In the genomic region with DNA sequence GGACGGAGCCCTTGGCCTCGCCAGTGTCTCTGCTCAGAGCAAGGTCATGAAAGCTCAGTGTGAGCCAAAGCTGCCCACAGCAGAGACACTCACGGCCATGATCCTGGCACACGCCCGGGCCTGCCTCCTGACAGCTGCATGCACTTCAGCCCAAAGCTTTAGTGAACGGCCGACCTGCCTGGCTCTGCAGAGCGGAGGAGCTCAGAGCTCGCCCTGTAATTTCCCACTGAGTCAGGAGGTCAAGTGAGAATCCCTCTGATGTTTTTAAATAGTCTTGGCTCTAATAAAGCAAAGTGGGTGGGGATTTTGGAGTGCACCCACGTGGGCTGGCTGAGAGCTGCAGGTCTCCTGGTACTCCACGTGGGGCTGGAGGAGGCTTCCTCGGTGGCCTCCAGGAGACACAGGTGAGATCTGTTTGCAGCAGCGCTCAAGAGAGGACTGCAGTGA, we compare ENCODE assay signal across 9 mouse cellular contexts. TPM values are rescaled to one million over a fixed set of nuclear protein-coding genes. Genes with fewer than 3 reads are reported as not detected.
A peak's percentile ranks its signal among the peaks of the same experiment; 100 is the strongest.
DNase-seq lines count a peak whose midpoint lies in the region; ATAC-seq and TF ChIP-seq lines count a peak whose summit lies in the region.
"Had no signal": no experiment of that assay in that cellular context is flagged by ENCODE, and none has a peak within 500 bp of the region (broad histone marks: within the 10 kb centered on the region; RNA-seq: fewer than 3 reads in every experiment).

No protein-coding gene starts in this region.

- DNase-seq in stomach, postnatal 0 days (ENCODE audit: low spot score): no peak
- DNase-seq in lung, embryonic 14.5 days: peak; percentile 62
- DNase-seq in spleen, adult 18-20 months: no peak

- 22% methylated on average over 13 of the region's 13 CpGs for WGBS in stomach, embryonic 14.5 days
- WGBS in stomach, postnatal 0 days: 22% methylated on average over 13 of the region's 13 CpGs
- 27% methylated on average over 13 of the region's 13 CpGs for WGBS in embryonic facial prominence, embryonic 15.5 days
- 29% methylated on average over 13 of the region's 13 CpGs for WGBS in heart, embryonic 14.5 days
- 16% methylated on average over 13 of the region's 13 CpGs for WGBS in lung, embryonic 14.5 days
- 25% methylated on average over 13 of the region's 13 CpGs for WGBS in stomach, embryonic 15.5 days
- 56% methylated on average over 13 of the region's 13 CpGs for WGBS in liver, embryonic 12.5 days (ENCODE audit: insufficient replicate concordance)

- peak; percentile 61; the same call in 1 of the 2 replicates for ATAC-seq in stomach, embryonic 14.5 days (ENCODE audit: insufficient number of reproducible peaks, insufficient read depth, low FRiP score, low read depth)
- ATAC-seq in stomach, postnatal 0 days (ENCODE audit: low FRiP score, low TSS enrichment): no peak
- peak; percentile 77; the same call in 1 of the 2 replicates for ATAC-seq in embryonic facial prominence, embryonic 15.5 days (ENCODE audit: insufficient number of reproducible peaks, low FRiP score, low TSS enrichment, low read depth)
- peak; percentile 84 for ATAC-seq in heart, embryonic 14.5 days (ENCODE audit: insufficient number of reproducible peaks, insufficient read depth, low FRiP score, low read depth)
- peak; percentile 75; the same call in 1 of the 2 replicates for ATAC-seq in lung, embryonic 14.5 days (ENCODE audit: insufficient read depth)
- ATAC-seq in stomach, embryonic 15.5 days (ENCODE audit: insufficient read depth, low FRiP score, low read depth): peak; percentile 65; the same call in 1 of the 2 replicates
- ATAC-seq in liver, embryonic 12.5 days: no peak

- TF ChIP-seq EP300 in stomach, postnatal 0 days (optimal IDR thresholded peaks at IDR 0.05): no peak

- no peak overlapping the region for H3K4me2 ChIP-seq in stomach, embryonic 14.5 days (replicated peaks; ENCODE audit: low read depth, low read length)
- H3K4me2 ChIP-seq in stomach, postnatal 0 days (replicated peaks; ENCODE audit: low read depth): no peak overlapping the region
- no peak overlapping the region; the same call in 1 of the 2 replicates for H3K4me2 ChIP-seq in embryonic facial prominence, embryonic 15.5 days (replicated peaks)
- peak overlapping the region; percentile 37 for H3K4me2 ChIP-seq in heart, embryonic 14.5 days (ENCODE audit: low read length)
- no peak overlapping the region for H3K4me2 ChIP-seq in lung, embryonic 14.5 days
- no peak overlapping the region for H3K4me2 ChIP-seq in stomach, embryonic 15.5 days
- no peak overlapping the region for H3K4me2 ChIP-seq in liver, embryonic 12.5 days

- H3K9me3 ChIP-seq in stomach, embryonic 14.5 days (ENCODE audit: control insufficient read depth, low read depth, low read length): no peaks in the 10 kb centered on the region
- no peaks in the 10 kb centered on the region for H3K9me3 ChIP-seq in stomach, postnatal 0 days (ENCODE audit: control insufficient read depth, low read length)
- H3K9me3 ChIP-seq in embryonic facial prominence, embryonic 15.5 days (replicated peaks): no peaks in the 10 kb centered on the region
- no peaks in the 10 kb centered on the region for H3K9me3 ChIP-seq in heart, embryonic 14.5 days (ENCODE audit: control insufficient read depth, low read length)
- H3K9me3 ChIP-seq in lung, embryonic 14.5 days (ENCODE audit: low read depth, low read length): no peaks in the 10 kb centered on the region
- H3K9me3 ChIP-seq in stomach, embryonic 15.5 days: no peaks in the 10 kb centered on the region
- H3K9me3 ChIP-seq in liver, embryonic 12.5 days (replicated peaks): no peaks in the 10 kb centered on the region

- no peak overlapping the region for H3K27ac ChIP-seq in stomach, embryonic 14.5 days (ENCODE audit: low read length)
- no peak overlapping the region for H3K27ac ChIP-seq in stomach, postnatal 0 days (replicated peaks)
- H3K27ac ChIP-seq in embryonic facial prominence, embryonic 15.5 days (replicated peaks): no peak overlapping the region
- peak overlapping the region; percentile 55 to 57 for H3K27ac ChIP-seq in heart, embryonic 14.5 days (replicated peaks in 1 of 2; ENCODE audit: control insufficient read depth in 1 of 2, insufficient read depth in 1 of 2, low read depth in 2 of 2, low read length in 2 of 2)
- no peak overlapping the region for H3K27ac ChIP-seq in lung, embryonic 14.5 days (ENCODE audit: low read depth)
- H3K27ac ChIP-seq in stomach, embryonic 15.5 days: no peak overlapping the region
- no peak overlapping the region for H3K27ac ChIP-seq in liver, embryonic 12.5 days

- no peak overlapping the region for H3K4me3 ChIP-seq in stomach, embryonic 14.5 days (ENCODE audit: low read depth, low read length)
- H3K4me3 ChIP-seq in stomach, postnatal 0 days (ENCODE audit: low read depth, low read length): no peak overlapping the region
- no peak overlapping the region for H3K4me3 ChIP-seq in embryonic facial prominence, embryonic 15.5 days (replicated peaks)
- no peak overlapping the region for H3K4me3 ChIP-seq in heart, embryonic 14.5 days (ENCODE audit: control insufficient read depth in 1 of 2, insufficient read depth in 1 of 2, low read depth in 1 of 2, low read length in 2 of 2)
- H3K4me3 ChIP-seq in lung, embryonic 14.5 days (ENCODE audit: low read depth, low read length): no peak overlapping the region
- H3K4me3 ChIP-seq in stomach, embryonic 15.5 days (replicated peaks): no peak overlapping the region
- no peak overlapping the region for H3K4me3 ChIP-seq in liver, embryonic 12.5 days

- no peak overlapping the region for H3K9ac ChIP-seq in stomach, embryonic 14.5 days (replicated peaks; ENCODE audit: low read depth, low read length)
- H3K9ac ChIP-seq in stomach, postnatal 0 days (ENCODE audit: low read length): no peak overlapping the region
- H3K9ac ChIP-seq in embryonic facial prominence, embryonic 15.5 days: no peak overlapping the region
- H3K9ac ChIP-seq in heart, embryonic 14.5 days (ENCODE audit: low read length): no peak overlapping the region
- no peak overlapping the region for H3K9ac ChIP-seq in lung, embryonic 14.5 days
- H3K9ac ChIP-seq in stomach, embryonic 15.5 days: no peak overlapping the region
- no peak overlapping the region for H3K9ac ChIP-seq in liver, embryonic 12.5 days

- no peak for TF ChIP-seq CTCF in stomach, postnatal 0 days (IDR thresholded peaks at IDR 0.05; ENCODE audit: low read depth)
- TF ChIP-seq CTCF in lung, embryonic 14.5 days (IDR thresholded peaks at IDR 0.05; ENCODE audit: low read depth): no peak

- no peaks in the 10 kb centered on the region for H3K4me1 ChIP-seq in stomach, embryonic 14.5 days (ENCODE audit: control insufficient read depth, insufficient read depth, low read length)
- H3K4me1 ChIP-seq in stomach, postnatal 0 days (replicated peaks; ENCODE audit: control insufficient read depth, insufficient read depth): no peaks in the 10 kb centered on the region
- peaks cover 6% of the 10 kb centered on the region; the same call in 1 of the 2 replicates for H3K4me1 ChIP-seq in embryonic facial prominence, embryonic 15.5 days
- H3K4me1 ChIP-seq in heart, embryonic 14.5 days (ENCODE audit: control insufficient read depth in 2 of 2, insufficient read depth in 2 of 2, low read length in 2 of 2): peaks cover 7% of the 10 kb centered on the region in 2 experiments; a peak in 2 of 4 replicates
- no peaks in the 10 kb centered on the region for H3K4me1 ChIP-seq in lung, embryonic 14.5 days (ENCODE audit: insufficient read depth)
- H3K4me1 ChIP-seq in stomach, embryonic 15.5 days: no peaks in the 10 kb centered on the region
- no peaks in the 10 kb centered on the region for H3K4me1 ChIP-seq in liver, embryonic 12.5 days

- no peaks in the 10 kb centered on the region for H3K36me3 ChIP-seq in stomach, embryonic 14.5 days (ENCODE audit: control insufficient read depth, insufficient read depth, low read length)
- H3K36me3 ChIP-seq in stomach, postnatal 0 days (ENCODE audit: control insufficient read depth, insufficient read depth, low read length): no peaks in the 10 kb centered on the region
- no peaks in the 10 kb centered on the region for H3K36me3 ChIP-seq in embryonic facial prominence, embryonic 15.5 days
- no peaks in the 10 kb centered on the region for H3K36me3 ChIP-seq in heart, embryonic 14.5 days (ENCODE audit: control insufficient read depth, insufficient read depth, low read length)
- no peaks in the 10 kb centered on the region for H3K36me3 ChIP-seq in lung, embryonic 14.5 days (ENCODE audit: insufficient read depth)
- H3K36me3 ChIP-seq in stomach, embryonic 15.5 days: no peaks in the 10 kb centered on the region
- H3K36me3 ChIP-seq in liver, embryonic 12.5 days: no peaks in the 10 kb centered on the region

- H3K27me3 ChIP-seq in stomach, embryonic 14.5 days (ENCODE audit: control insufficient read depth, insufficient read depth, low read length): no peaks in the 10 kb centered on the region
- H3K27me3 ChIP-seq in stomach, postnatal 0 days (ENCODE audit: control insufficient read depth, insufficient read depth, low read length): no peaks in the 10 kb centered on the region
- no peaks in the 10 kb centered on the region for H3K27me3 ChIP-seq in embryonic facial prominence, embryonic 15.5 days
- peaks cover 3% of the 10 kb centered on the region; the same call in 1 of the 2 replicates for H3K27me3 ChIP-seq in heart, embryonic 14.5 days (ENCODE audit: control insufficient read depth, insufficient read depth, low read length)
- no peaks in the 10 kb centered on the region for H3K27me3 ChIP-seq in lung, embryonic 14.5 days (ENCODE audit: insufficient read depth, low read length)
- H3K27me3 ChIP-seq in stomach, embryonic 15.5 days (replicated peaks): no peaks in the 10 kb centered on the region
- H3K27me3 ChIP-seq in liver, embryonic 12.5 days (replicated peaks): no peaks in the 10 kb centered on the region

RNA-seq across cellular contexts. Expression of gene Lrrc30, which starts 3.3 kb away (rescaled TPM):
- not detected in 2 replicates for polyA plus RNA-seq in stomach, embryonic 14.5 days (2014; fragmentation: Nextera tagmentation; extraction: Ambion mirVana)
- polyA plus RNA-seq in stomach, postnatal 0 days (2015; fragmentation: Nextera tagmentation; extraction: Ambion mirVana): not detected in 2 replicates
- 0.24 and 1.0 TPM in 2 replicates for polyA plus RNA-seq in embryonic facial prominence, embryonic 15.5 days (2015; fragmentation: Nextera tagmentation; extraction: Ambion mirVana)
- 0.11 TPM in 1 of 2 replicates, not detected in the other for polyA plus RNA-seq in heart, embryonic 14.5 days (2014; fragmentation: Nextera tagmentation; extraction: Ambion mirVana)
- polyA plus RNA-seq in lung, embryonic 14.5 days (2014; fragmentation: Nextera tagmentation; extraction: Ambion mirVana): not detected in 2 replicates
- polyA plus RNA-seq in stomach, embryonic 15.5 days (2015; fragmentation: Nextera tagmentation; extraction: Ambion mirVana): 0.09 TPM in 1 of 2 replicates, not detected in the other
- polyA plus RNA-seq in liver, embryonic 12.5 days (2016; fragmentation: Nextera tagmentation; extraction: Ambion mirVana): not detected in 2 replicates
- polyA plus RNA-seq: liver, adult 2 months had no signal

Comparison
In these comparisons a context has a peak if more than half of its experiments do, and no peak if none do; other contexts are left out.
1. ATAC-seq: peak in stomach, embryonic 14.5 days (single experiment), embryonic facial prominence, embryonic 15.5 days (single experiment), heart, embryonic 14.5 days (single experiment), lung, embryonic 14.5 days (single experiment) and stomach, embryonic 15.5 days (single experiment); none in stomach, postnatal 0 days (single experiment) and liver, embryonic 12.5 days (single experiment).
2. H3K27ac ChIP-seq: peak in heart, embryonic 14.5 days (2 of 2); none in stomach, embryonic 14.5 days (single experiment), stomach, postnatal 0 days (single experiment), embryonic facial prominence, embryonic 15.5 days (single experiment), lung, embryonic 14.5 days (single experiment), stomach, embryonic 15.5 days (single experiment) and liver, embryonic 12.5 days (single experiment).